Mouse (Mus musculus): Measurements from ENCODE around the gene Npas1.

DNA sequence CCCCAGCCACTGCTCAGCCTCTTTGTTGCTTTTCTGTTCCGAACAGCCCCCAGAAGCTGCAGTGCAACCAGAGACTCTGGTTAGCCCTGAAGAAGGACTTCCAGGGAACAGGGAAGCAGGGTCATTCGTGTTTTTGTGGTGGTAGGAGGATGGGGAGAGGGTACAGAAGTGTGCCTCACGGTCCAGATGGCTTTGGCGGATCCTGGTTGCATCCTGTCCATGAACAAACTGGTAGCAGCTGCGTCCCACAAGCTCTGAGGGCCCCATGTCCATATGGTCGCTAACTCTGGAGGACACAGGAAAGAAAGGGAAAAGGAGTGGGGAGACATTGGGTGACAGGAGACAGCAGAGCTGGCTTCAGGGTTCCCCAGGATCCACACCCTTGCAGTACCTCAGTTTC is 16.4 kb downstream of the Npas1 start:
- TF ChIP-seq ZNF384 (IDR thresholded peaks at IDR 0.05; ENCODE audit: low read depth, low read length) (no peak), CHD2 (IDR thresholded peaks at IDR 0.05; ENCODE audit: low read depth, low read length) (no peak), ZC3H11A (IDR thresholded peaks at IDR 0.05; ENCODE audit: borderline replicate concordance, low read depth, low read length) (no peak)
